Mouse (Mus musculus): ENCODE data around the gene Sarm1. TPM values are rescaled to one million over a fixed set of nuclear protein-coding genes. Genes with fewer than 3 reads are reported as not detected.

The Sarm1 gene
- total and polyA plus RNA-seq, 3 experiments: 0.50 to 1.1 (median 0.55) TPM

DNA sequence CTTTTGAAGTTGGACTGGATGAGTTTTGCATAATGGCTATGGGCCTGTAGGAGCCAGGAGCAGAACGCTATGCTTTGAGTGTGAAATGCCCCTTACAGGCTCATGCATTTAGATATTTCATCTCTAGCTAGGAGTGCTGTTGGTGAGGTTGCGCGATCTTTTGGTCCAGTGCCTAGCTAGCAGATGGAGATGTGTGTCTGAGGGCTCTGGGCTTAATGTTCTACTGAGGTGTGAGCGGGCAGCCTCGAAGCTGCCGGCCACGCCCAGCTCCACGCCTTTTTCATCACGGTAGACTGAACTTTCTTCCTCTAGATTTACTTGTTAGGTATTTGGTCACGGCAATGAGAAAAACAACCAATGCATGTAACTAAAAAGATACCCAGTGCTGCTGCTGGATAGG lies 66.4 kb downstream of the Sarm1 start:
- Histone ChIP-seq H3K9ac (ENCODE audit: insufficient read depth, low read depth) (no peak overlapping the region), H3K4me2 (ENCODE audit: insufficient read depth, low read depth, poor library complexity, severe bottlenecking) (no peak overlapping the region), H3K79me2 (replicated peaks; ENCODE audit: control insufficient read depth, extremely low read depth, insufficient read depth, poor library complexity, severe bottlenecking) (no peaks in the 10 kb centered on the region), H3K27ac (ENCODE audit: insufficient read depth, low read depth) (no peak overlapping the region), H3K4me1 (ENCODE audit: control insufficient read depth in 1 of 2, insufficient read depth in 2 of 2) (peaks cover 16 to 29% of the 10 kb centered on the region in 2 experiments), H3K9me3 (replicated peaks; ENCODE audit: low read length) (no peaks in the 10 kb centered on the region), H3K27me3 (replicated peaks) (peaks cover 24% of the 10 kb centered on the region), H3K36me3 (replicated peaks in 1 of 2; ENCODE audit: control insufficient read depth in 1 of 2, insufficient read depth in 1 of 2, low read length in 1 of 2) (no peaks in the 10 kb centered on the region), H3K4me3 (replicated peaks in 1 of 3; ENCODE audit: low read depth in 2 of 3, low read length in 2 of 3, poor library complexity in 1 of 3) (no peak overlapping the region)
- no peak for DNase-seq (ENCODE audit: extremely low read depth)
- in situ Hi-C loops (cut with MboI; ENCODE audit: low pct_ligation_motif_present, low pct_unique_long_range_greater_than_20kb, low sequenced_read_pairs) (no loop called here), dilution Hi-C loops (cut with MboI; ENCODE audit: extremely low pct_ligation_motif_present, extremely low pct_unique_long_range_greater_than_20kb, low sequenced_read_pairs) (no loop called here)
- TF ChIP-seq ZNF384 (IDR thresholded peaks at IDR 0.05; ENCODE audit: low read depth, low read length): no peak
- TF ChIP-seq NRF1 (IDR thresholded peaks at IDR 0.05; ENCODE audit: low read depth, low read length): no peak
- no peak for TF ChIP-seq GABPA (IDR thresholded peaks at IDR 0.05; ENCODE audit: insufficient replicate concordance, low read depth, low read length)
- TF ChIP-seq JUN (IDR thresholded peaks at IDR 0.05; ENCODE audit: insufficient read depth, low read depth, low read length): no peak
- no peak for TF ChIP-seq ZMIZ1 (IDR thresholded peaks at IDR 0.05; ENCODE audit: low read depth, low read length)
- TF ChIP-seq MAZ (IDR thresholded peaks at IDR 0.05; ENCODE audit: low read depth, low read length): no peak
- TF ChIP-seq BHLHE40 (IDR thresholded peaks at IDR 0.05; ENCODE audit: low read depth, low read length): no peak
- TF ChIP-seq RAD21 (IDR thresholded peaks at IDR 0.05; ENCODE audit: low read depth, low read length): no peak
- TF ChIP-seq IRF4 (IDR thresholded peaks at IDR 0.05; ENCODE audit: low read depth, low read length): no peak
- no peak for TF ChIP-seq RCOR1 (conservative IDR thresholded peaks at IDR 0.05; ENCODE audit: low read depth, low read length)
- TF ChIP-seq HCFC1 (IDR thresholded peaks at IDR 0.05; ENCODE audit: low read depth, low read length): no peak
- TF ChIP-seq POLR2A (IDR thresholded peaks at IDR 0.05; ENCODE audit: low read depth, low read length): no peak
- TF ChIP-seq USF2 (conservative IDR thresholded peaks at IDR 0.05; ENCODE audit: low read depth, low read length): no peak

DNA sequence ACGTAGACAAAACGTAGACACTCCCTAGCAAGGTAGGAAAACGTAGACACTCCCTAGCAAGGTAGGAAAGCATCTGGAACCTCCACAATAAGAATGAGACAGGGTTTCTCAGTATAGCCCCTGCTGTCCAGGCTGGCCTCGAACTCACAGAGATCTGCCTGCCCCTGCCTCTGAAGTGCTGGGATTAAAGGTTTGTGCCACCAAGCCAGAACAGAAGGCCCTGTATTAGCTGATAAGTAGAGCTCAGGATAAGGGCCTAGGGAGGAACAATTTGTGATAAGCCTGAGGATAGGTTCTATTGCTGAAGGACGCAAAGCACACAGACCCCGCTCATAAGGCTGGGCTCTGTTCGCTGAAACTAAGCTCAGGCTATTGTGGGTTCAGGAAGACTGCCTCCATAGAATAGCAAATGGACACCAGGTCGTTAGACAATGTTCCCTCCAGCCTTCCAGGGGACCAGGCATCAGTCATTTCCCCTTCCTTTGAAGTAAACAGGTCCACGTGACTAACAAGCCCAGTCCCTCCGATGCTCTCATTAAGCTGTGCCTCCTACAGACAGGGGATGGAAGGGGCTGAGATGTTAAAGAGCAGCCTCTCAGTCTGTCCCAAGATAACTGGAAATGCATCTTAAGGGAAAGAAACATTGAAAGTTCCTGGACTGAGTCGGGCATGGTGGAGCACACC lies 67.2 kb downstream of the Sarm1 start:
- H3K27me3 ChIP-seq (replicated peaks): peaks cover 31% of the 10 kb centered on the region
- H3K4me3 ChIP-seq (replicated peaks in 1 of 3; ENCODE audit: low read depth in 2 of 3, low read length in 2 of 3, poor library complexity in 1 of 3): no peak overlapping the region
- no peak overlapping the region for H3K9ac ChIP-seq (ENCODE audit: insufficient read depth, low read depth)
- no peak for DNase-seq (ENCODE audit: extremely low read depth)
- dilution Hi-C loops (cut with MboI; ENCODE audit: extremely low pct_ligation_motif_present, extremely low pct_unique_long_range_greater_than_20kb, low sequenced_read_pairs): no loop called here
- no peaks in the 10 kb centered on the region for H3K79me2 ChIP-seq (replicated peaks; ENCODE audit: control insufficient read depth, extremely low read depth, insufficient read depth, poor library complexity, severe bottlenecking)
- H3K4me2 ChIP-seq (ENCODE audit: insufficient read depth, low read depth, poor library complexity, severe bottlenecking): no peak overlapping the region
- H3K36me3 ChIP-seq (replicated peaks in 1 of 2; ENCODE audit: control insufficient read depth in 1 of 2, insufficient read depth in 1 of 2, low read length in 1 of 2): no peaks in the 10 kb centered on the region
- H3K9me3 ChIP-seq (replicated peaks; ENCODE audit: low read length): no peaks in the 10 kb centered on the region
- no peak overlapping the region for H3K27ac ChIP-seq (ENCODE audit: insufficient read depth, low read depth)
- in situ Hi-C loops (cut with MboI; ENCODE audit: low pct_ligation_motif_present, low pct_unique_long_range_greater_than_20kb, low sequenced_read_pairs): no loop called here
- H3K4me1 ChIP-seq (ENCODE audit: control insufficient read depth in 1 of 2, insufficient read depth in 2 of 2): peaks cover 11 to 23% of the 10 kb centered on the region in 2 experiments
- TF ChIP-seq HCFC1 (IDR thresholded peaks at IDR 0.05; ENCODE audit: low read depth, low read length) (no peak), IRF4 (IDR thresholded peaks at IDR 0.05; ENCODE audit: low read depth, low read length) (no peak), CHD2 (IDR thresholded peaks at IDR 0.05; ENCODE audit: low read length) (no peak), POLR2AphosphoS2 (IDR thresholded peaks at IDR 0.05; ENCODE audit: low read depth, low read length) (no peak), USF1 (IDR thresholded peaks at IDR 0.05; ENCODE audit: low read depth, low read length) (no peak), USF2 (conservative IDR thresholded peaks at IDR 0.05; ENCODE audit: low read depth, low read length) (no peak), KAT2A (IDR thresholded peaks at IDR 0.05; ENCODE audit: insufficient replicate concordance, low read length) (no peak), NRF1 (IDR thresholded peaks at IDR 0.05; ENCODE audit: low read depth, low read length) (no peak), UBTF (IDR thresholded peaks at IDR 0.05; ENCODE audit: low read depth, low read length) (no peak), BHLHE40 (IDR thresholded peaks at IDR 0.05; ENCODE audit: low read depth, low read length) (no peak), MXI1 (IDR thresholded peaks at IDR 0.05; ENCODE audit: low read depth, low read length) (no peak), GABPA (IDR thresholded peaks at IDR 0.05; ENCODE audit: insufficient replicate concordance, low read depth, low read length) (no peak), ZKSCAN1 (IDR thresholded peaks at IDR 0.05; ENCODE audit: borderline replicate concordance, low read depth, low read length) (no peak), ZNF384 (IDR thresholded peaks at IDR 0.05; ENCODE audit: low read depth, low read length) (no peak)

Measured in CH12.LX (cell line).